Mouse (Mus musculus) heart, adult 8-10 months (tissue): ENCODE results near the gene Fahd1. TPM values are rescaled to one million over a fixed set of nuclear protein-coding genes. Genes with fewer than 3 reads are reported as not detected.

Experiments
- DNase-seq: peaks from one replicate; pipeline ENCODE4 v3.0.0; 2022; ENCODE audit warnings: low spot score
- total RNA-seq, 4 experiments: library from RNA; stranded (reverse); gene quantifications; 2 replicates each; pipeline ENCODE4 v1.2.4; 2022

Gene Fahd1
- total RNA-seq, 4 experiments from 2014 or later = 85.1 to 94.4 (median 88.7) TPM

DNA sequence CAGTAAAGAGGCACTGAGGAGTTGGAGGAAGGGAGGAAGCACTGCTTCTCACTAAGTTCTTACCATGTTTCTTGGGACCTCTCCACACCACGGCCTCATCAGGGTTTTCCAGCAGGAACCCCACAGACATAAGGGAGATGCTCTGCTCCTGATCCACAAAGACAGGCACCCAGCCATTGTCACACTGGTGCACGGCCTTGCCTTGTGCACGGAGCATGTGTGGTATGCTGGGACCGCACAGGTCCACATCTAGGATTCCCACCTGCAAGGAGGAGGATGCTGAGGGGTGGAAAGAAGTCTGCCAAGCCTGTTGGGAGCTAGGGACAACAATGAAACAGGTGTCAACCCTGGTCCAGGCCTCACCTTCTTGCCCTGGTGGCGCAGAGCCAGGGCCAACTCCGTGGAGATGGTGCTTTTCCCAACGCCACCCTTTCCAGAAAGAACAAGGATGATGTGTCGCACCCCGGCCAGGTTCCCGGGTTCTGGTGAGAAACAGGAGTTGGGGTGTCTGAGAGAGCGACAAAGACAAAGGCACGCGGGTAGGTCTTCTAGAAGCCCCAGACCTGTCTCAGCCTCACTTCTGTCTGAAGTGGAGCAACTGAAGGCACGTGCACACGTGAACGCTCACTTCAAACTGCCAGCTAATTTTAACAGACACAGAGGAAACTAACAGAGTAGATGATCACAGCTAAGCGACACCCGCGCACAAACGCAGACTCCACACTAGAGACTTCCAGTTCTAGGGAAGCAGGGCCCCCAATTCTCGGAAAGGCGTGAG, 35.4 kb upstream of the Fahd1 start:
- DNase-seq = no peak

DNA sequence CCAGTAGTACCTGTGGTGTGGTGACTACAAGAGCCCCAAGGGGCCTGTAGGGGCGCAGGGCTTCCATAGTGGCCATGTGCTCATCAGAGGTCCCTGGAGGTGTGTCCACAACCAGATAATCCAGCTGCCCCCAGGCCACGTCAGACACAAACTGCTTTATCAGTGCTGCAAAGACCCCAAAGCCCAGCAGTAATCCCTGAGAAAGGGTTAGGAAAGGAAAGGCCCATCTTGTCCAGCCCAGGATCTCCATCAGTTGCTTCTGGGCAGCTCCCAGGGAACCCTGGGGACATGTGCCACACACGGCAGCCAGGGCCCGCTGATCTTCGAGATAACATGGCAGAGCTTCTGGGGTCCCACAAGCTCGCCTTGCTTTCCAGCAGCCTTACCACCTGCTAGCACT, 34.2 kb upstream of the Fahd1 start:
- DNase-seq = no peak

GRCm38 (mm10) chr17:24881738-24882440, 31.7 kb upstream of the Fahd1 start:
- no peak for DNase-seq

DNA sequence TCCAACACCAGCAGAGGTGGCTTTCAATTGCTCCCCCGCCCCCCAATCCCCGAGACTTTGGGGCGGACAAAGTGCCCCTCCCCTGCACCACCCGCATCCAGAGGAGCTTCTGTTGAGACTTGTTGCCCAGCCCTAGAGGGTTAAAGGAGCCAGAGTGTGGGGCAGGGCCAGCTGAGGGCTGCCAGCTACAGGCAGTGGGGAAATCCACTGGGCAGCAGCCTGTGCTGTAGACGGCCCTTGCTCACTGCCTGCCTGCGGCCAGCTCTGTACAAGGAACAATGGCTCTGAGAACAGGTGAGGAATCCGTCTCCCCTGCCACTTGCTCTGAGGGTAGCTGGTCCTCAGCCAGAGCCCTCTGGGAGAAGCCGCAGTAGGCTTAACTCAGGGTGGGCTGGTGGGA, 28.4 kb upstream of the Fahd1 start:
- DNase-seq = no peak

- peak; percentile 63 for DNase-seq
Observed at GRCm38 (mm10) chr17:24878117-24878397, 27.9 kb upstream of the Fahd1 start.

DNA sequence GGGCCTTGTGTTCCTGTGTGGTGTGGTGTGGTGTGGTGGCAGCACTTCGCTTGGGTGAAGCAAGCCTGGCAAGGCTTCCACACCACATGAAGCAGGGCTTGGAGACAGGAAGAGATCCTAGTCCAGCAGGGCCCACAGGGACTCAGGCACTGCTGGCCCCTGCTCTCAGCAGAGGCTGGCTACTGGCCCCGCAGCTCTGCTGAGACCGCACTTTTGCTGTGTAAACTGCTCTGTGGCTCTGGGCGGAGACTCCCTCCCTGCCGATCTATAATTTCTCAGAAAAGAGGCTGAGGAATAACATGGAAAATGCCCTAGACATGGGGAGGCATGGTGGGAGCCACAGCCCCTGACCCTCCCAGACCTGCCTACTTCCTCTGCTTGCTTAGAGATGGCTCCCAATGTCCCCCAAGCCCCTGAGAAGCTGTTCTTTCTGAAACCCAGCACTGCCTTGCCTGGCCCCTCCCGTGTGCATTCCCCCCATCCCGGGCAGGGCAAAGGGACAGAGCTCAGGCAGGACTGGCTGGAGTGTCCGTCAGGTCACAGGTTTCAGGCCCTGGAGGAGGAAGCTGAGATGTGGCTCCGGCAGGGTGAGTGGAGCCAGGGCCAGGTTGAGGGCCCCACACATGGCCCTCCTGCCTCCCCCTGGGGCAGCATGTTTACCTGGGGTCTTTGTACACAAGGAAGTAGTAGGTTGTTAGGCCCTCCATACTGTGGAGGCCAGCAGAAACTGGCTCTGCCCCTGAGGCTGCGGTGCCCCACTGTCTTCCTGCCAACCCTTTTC, 27.4 kb upstream of the Fahd1 start:
- no peak for DNase-seq

DNA sequence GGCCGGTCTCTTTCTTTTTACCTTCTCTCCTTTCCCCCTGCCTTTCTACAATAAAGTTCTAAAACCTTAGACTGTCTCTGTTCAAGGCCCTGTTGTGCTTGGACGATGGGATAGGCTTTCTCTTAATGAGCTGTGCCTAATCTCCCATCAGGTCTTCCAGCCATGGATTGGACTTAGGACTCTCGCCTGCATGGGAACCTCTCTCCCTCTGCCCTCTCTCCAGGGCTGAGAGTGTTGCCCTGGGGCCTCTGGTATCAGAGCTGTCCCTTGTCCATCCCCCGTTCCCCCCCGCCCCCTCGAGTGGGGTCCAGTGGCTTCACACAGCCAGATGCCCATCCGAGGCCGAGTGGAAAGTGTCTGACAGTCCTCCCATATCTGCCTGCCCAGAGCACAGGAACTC, 24.8 kb upstream of the Fahd1 start:
- DNase-seq = no peak

GRCm38 (mm10) chr17:24874405-24874745, 24.2 kb upstream of the Fahd1 start:
- no peak for DNase-seq

GRCm38 (mm10) chr17:24873695-24874404, 23.7 kb upstream of the Fahd1 start:
- no peak for DNase-seq

- DNase-seq = no peak
Observed at GRCm38 (mm10) chr17:24867914-24868313, 17.8 kb upstream of the Fahd1 start.

- DNase-seq = no peak
Observed at GRCm38 (mm10) chr17:24865776-24866175, 15.6 kb upstream of the Fahd1 start, which contains the start of gene Igfals. Gene Igfals (plus strand): TSS chr17:24865997.

- DNase-seq = no peak
Observed at GRCm38 (mm10) chr17:24861785-24862184, 11.6 kb upstream of the Fahd1 start.

GRCm38 (mm10) chr17:24860076-24860475, 9.9 kb upstream of the Fahd1 start:
- DNase-seq = no peak

- no peak for DNase-seq
Observed at GRCm38 (mm10) chr17:24858967-24859366, 8.8 kb upstream of the Fahd1 start.

- no peak for DNase-seq
Observed at GRCm38 (mm10) chr17:24857831-24858470, 7.8 kb upstream of the Fahd1 start.

GRCm38 (mm10) chr17:24856589-24856988, 6.4 kb upstream of the Fahd1 start:
- DNase-seq = no peak

GRCm38 (mm10) chr17:24855838-24856464, 5.8 kb upstream of the Fahd1 start:
- no peak for DNase-seq

DNA sequence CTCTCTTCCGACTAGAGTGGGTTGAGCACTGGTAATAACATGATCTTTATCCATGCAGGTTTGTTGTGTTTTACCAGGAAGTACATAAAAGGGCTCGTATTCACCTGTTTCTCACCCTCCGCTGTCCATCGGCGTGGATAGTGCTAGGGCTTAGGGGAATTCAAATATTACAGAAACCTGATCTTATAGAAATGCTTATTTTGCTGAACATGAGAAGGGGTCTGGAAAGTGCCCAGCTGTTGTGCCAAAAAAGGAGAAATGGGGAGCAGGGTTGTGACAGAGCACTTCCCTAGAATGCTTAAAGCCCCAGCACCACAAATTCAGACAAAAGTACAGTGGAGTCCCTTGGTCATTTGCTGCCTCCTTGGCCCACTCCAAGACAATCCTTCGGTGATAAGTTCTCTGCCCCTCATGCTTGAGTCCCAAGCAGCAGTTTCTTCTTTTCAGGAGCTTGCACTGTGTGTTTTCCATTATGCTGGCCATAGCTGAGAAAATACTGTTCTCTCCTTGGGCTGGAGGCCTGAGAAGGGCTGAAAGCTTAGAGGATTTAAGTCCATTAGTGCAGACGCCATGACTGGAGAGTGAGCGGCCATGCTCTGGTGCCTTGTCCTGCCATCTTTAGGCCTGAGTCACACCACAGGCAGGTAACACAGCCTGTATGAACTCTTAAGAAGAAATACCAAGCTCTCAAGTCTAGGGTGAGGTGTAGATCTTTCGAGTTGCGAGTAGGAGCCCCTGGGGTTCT, 1.4 kb upstream of the Fahd1 start:
- DNase-seq = no peak

GRCm38 (mm10) chr17:24850773-24851127, 586 bp upstream of the Fahd1 start:
- DNase-seq = no peak

DNA sequence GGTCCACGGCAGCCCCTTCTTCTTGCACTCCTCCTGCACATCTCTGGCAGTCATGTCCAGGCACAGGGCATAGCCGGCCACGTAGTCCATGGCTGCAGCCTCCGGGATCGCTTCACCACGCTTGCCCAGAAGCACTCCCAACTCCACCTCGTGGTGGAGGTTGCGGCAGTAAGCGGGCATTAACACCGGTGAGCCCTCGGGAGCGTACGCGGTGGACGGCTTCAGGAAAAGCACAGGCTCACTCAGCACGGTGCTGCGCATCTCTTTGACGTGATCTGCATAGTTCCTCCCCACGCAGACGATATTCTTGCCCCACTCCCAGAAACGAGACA, 465 bp downstream of the Fahd1 start:
- no peak for DNase-seq

- DNase-seq = no peak
Observed at GRCm38 (mm10) chr17:24848600-24849031, 1.5 kb downstream of the Fahd1 start.
